Comparison of ENCODE assay signal across 11 mouse cellular contexts in the genomic region with DNA sequence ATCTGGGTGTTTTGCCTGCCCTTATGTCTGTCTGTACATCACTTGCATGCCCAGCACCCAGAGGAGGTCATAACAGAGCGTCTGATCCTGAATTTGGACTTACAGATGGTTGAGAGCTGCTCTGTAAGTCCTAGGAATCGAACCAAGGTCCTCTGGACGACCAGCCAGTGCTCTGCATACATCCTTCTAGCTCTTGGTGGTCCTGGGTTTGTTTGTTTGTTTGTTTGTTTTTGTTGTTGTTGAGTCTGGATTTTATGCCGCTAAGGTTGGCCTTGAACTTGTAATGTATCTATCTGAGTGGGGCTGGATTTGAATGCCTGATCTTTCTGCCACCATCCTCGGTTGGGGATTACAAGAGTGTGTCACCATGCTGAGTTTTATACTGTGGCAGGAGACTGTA. TPM values are rescaled to one million over a fixed set of nuclear protein-coding genes. Genes with fewer than 3 reads are reported as not detected.
DNase-seq lines count a peak whose midpoint lies in the region; ATAC-seq and TF ChIP-seq lines count a peak whose summit lies in the region.
"Had no signal": no experiment of that assay in that cellular context is flagged by ENCODE, and none has a peak within 500 bp of the region (broad histone marks: within the 10 kb centered on the region; RNA-seq: fewer than 3 reads in every experiment).

No protein-coding gene starts in this region.

- H3K27me3 ChIP-seq in heart, embryonic 15.5 days: no peaks in the 10 kb centered on the region
- no peaks in the 10 kb centered on the region for H3K27me3 ChIP-seq in stomach, embryonic 15.5 days (replicated peaks)
- no peaks in the 10 kb centered on the region for H3K27me3 ChIP-seq in stomach, postnatal 0 days (ENCODE audit: control insufficient read depth, insufficient read depth, low read length)
- H3K27me3 ChIP-seq in limb, embryonic 10.5 days (ENCODE audit: low read depth, poor library complexity, severe bottlenecking): no peaks in the 10 kb centered on the region
- H3K27me3 ChIP-seq: megakaryocyte, embryonic 14.5 days had no signal

- H3K36me3 ChIP-seq in heart, embryonic 15.5 days: no peaks in the 10 kb centered on the region
- no peaks in the 10 kb centered on the region for H3K36me3 ChIP-seq in stomach, embryonic 15.5 days
- H3K36me3 ChIP-seq in stomach, postnatal 0 days (ENCODE audit: control insufficient read depth, insufficient read depth, low read length): no peaks in the 10 kb centered on the region
- 0 out of 2 replicates have a peak, but pooled peaks cover under 1% of the 10 kb centered on the region for H3K36me3 ChIP-seq in limb, embryonic 10.5 days

- no peak for DNase-seq in heart, postnatal 10 days
- no peak for DNase-seq in stomach, postnatal 0 days (ENCODE audit: low spot score)
- no peak for DNase-seq in limb, embryonic 10.5 days (ENCODE audit: low spot score)
- no peak for DNase-seq in ovary, postnatal 36 days (ENCODE audit: low spot score)
- DNase-seq in cerebellum, postnatal 25 days: no peak
- DNase-seq: cerebellum, postnatal 14 days; kidney, postnatal 25 days had no signal

- H3K4me3 ChIP-seq in heart, embryonic 15.5 days: no peak overlapping the region
- no peak overlapping the region for H3K4me3 ChIP-seq in stomach, embryonic 15.5 days (replicated peaks)
- H3K4me3 ChIP-seq in stomach, postnatal 0 days (ENCODE audit: low read depth, low read length): no peak overlapping the region
- no peak overlapping the region for H3K4me3 ChIP-seq in limb, embryonic 10.5 days

- TF ChIP-seq CTCF in stomach, postnatal 0 days (IDR thresholded peaks at IDR 0.05; ENCODE audit: low read depth): no peak

- 79% methylated on average over 5 of the region's 5 CpGs for WGBS in heart, embryonic 15.5 days
- WGBS in stomach, embryonic 15.5 days: 76% methylated on average over 5 of the region's 5 CpGs
- 74% methylated on average over 5 of the region's 5 CpGs for WGBS in stomach, postnatal 0 days
- WGBS in limb, embryonic 10.5 days: 81% methylated on average over 5 of the region's 5 CpGs

- 0 out of 2 replicates have a peak overlapping the region, but pooled peaks have one; percentile 64 for H3K4me2 ChIP-seq in heart, embryonic 15.5 days
- peak overlapping the region; percentile 55; the same call in 1 of the 2 replicates for H3K4me2 ChIP-seq in stomach, embryonic 15.5 days
- H3K4me2 ChIP-seq in stomach, postnatal 0 days (replicated peaks; ENCODE audit: low read depth): no peak overlapping the region

- H3K27ac ChIP-seq in heart, embryonic 15.5 days: 0 out of 2 replicates have a peak overlapping the region, but pooled peaks have one; percentile 94
- H3K27ac ChIP-seq in stomach, embryonic 15.5 days: no peak overlapping the region; the same call in 1 of the 2 replicates
- H3K27ac ChIP-seq in stomach, postnatal 0 days (replicated peaks): no peak overlapping the region
- H3K27ac ChIP-seq in limb, embryonic 10.5 days: peak overlapping the region; percentile 98

- ATAC-seq in heart, embryonic 15.5 days (replicated peaks; ENCODE audit: insufficient number of reproducible peaks, insufficient read depth, low FRiP score, low read depth): no peak
- ATAC-seq in stomach, embryonic 15.5 days (ENCODE audit: insufficient read depth, low FRiP score, low read depth): no peak
- no peak for ATAC-seq in stomach, postnatal 0 days (ENCODE audit: low FRiP score, low TSS enrichment)
- no peak for ATAC-seq in activated CD4-positive, CD25-positive, alpha-beta regulatory T cell, adult 4 months

- intact Hi-C loops in heart, postnatal 10 days (cut with DNase I): no loop called here

- TF ChIP-seq EP300 in stomach, postnatal 0 days (optimal IDR thresholded peaks at IDR 0.05): no peak

- no peaks in the 10 kb centered on the region for H3K9me3 ChIP-seq in heart, embryonic 15.5 days (replicated peaks)
- no peaks in the 10 kb centered on the region for H3K9me3 ChIP-seq in stomach, embryonic 15.5 days
- H3K9me3 ChIP-seq in stomach, postnatal 0 days (ENCODE audit: control insufficient read depth, low read length): no peaks in the 10 kb centered on the region
- H3K9me3 ChIP-seq in limb, embryonic 10.5 days (replicated peaks): no peaks in the 10 kb centered on the region
- H3K9me3 ChIP-seq: megakaryocyte, embryonic 14.5 days had no signal

- no peak overlapping the region for H3K9ac ChIP-seq in heart, embryonic 15.5 days
- H3K9ac ChIP-seq in stomach, embryonic 15.5 days: no peak overlapping the region
- H3K9ac ChIP-seq in stomach, postnatal 0 days (ENCODE audit: low read length): no peak overlapping the region

- peaks cover 3% of the 10 kb centered on the region; the same call in 1 of the 2 replicates for H3K4me1 ChIP-seq in heart, embryonic 15.5 days (replicated peaks)
- no peaks in the 10 kb centered on the region for H3K4me1 ChIP-seq in stomach, embryonic 15.5 days
- no peaks in the 10 kb centered on the region for H3K4me1 ChIP-seq in stomach, postnatal 0 days (replicated peaks; ENCODE audit: control insufficient read depth, insufficient read depth)
- peaks cover 22% of the 10 kb centered on the region for H3K4me1 ChIP-seq in limb, embryonic 10.5 days

RNA-seq across cellular contexts. Expression of a gene that starts 1.5 kb away (rescaled TPM):
- polyA plus RNA-seq in heart, embryonic 15.5 days (2015; fragmentation: Nextera tagmentation; extraction: Ambion mirVana): 14.8 and 19.5 TPM in 2 replicates
- total RNA-seq in heart, postnatal 10 days (2021): 10 to 100 TPM; 68.3 to 70.4 TPM
- 16.8 and 20.8 TPM in 2 replicates for polyA plus RNA-seq in stomach, embryonic 15.5 days (2015; fragmentation: Nextera tagmentation; extraction: Ambion mirVana)
- 6.0 and 6.3 TPM in 2 replicates for polyA plus RNA-seq in stomach, postnatal 0 days (2015; fragmentation: Nextera tagmentation; extraction: Ambion mirVana)
- 46.2 and 49.2 TPM in 2 replicates for polyA plus RNA-seq in limb, embryonic 10.5 days (2016; fragmentation: Nextera tagmentation; extraction: Ambion mirVana)
- polyA plus RNA-seq in activated CD4-positive, CD25-positive, alpha-beta regulatory T cell, adult 4 months (2017; shearing (Covaris generic)): 1 to 10 TPM; 2.1 to 2.5 TPM

RNA-seq across cellular contexts. Expression of a gene that starts 9.3 kb away (rescaled TPM):
- polyA plus RNA-seq in heart, embryonic 15.5 days (2015; fragmentation: Nextera tagmentation; extraction: Ambion mirVana): 36.1 and 42.4 TPM in 2 replicates
- total RNA-seq in heart, postnatal 10 days (2021): 10 to 100 TPM; 17.2 to 21.9 TPM
- 40.2 and 43.5 TPM in 2 replicates for polyA plus RNA-seq in stomach, embryonic 15.5 days (2015; fragmentation: Nextera tagmentation; extraction: Ambion mirVana)
- 16.4 TPM in 2 replicates for polyA plus RNA-seq in stomach, postnatal 0 days (2015; fragmentation: Nextera tagmentation; extraction: Ambion mirVana)
- polyA plus RNA-seq in limb, embryonic 10.5 days (2016; fragmentation: Nextera tagmentation; extraction: Ambion mirVana): 91.3 and 95.9 TPM in 2 replicates
- polyA plus RNA-seq in activated CD4-positive, CD25-positive, alpha-beta regulatory T cell, adult 4 months (2017; shearing (Covaris generic)): 10 to 100 TPM; 44.5 to 48.8 TPM

Comparison
In these comparisons a context has a peak if more than half of its experiments do, and no peak if none do; other contexts are left out.
1. H3K27ac ChIP-seq: peak in heart, embryonic 15.5 days (single experiment) and limb, embryonic 10.5 days (single experiment); none in stomach, embryonic 15.5 days (single experiment) and stomach, postnatal 0 days (single experiment).